Mouse (Mus musculus): Measurements from ENCODE around the gene Usp44. TPM values are rescaled to one million over a fixed set of nuclear protein-coding genes. Genes with fewer than 3 reads are reported as not detected.

The Usp44 gene
- polyA plus RNA-seq, 1 experiment from 2014 or later: 0.34 TPM

GRCm38 (mm10) chr10:93812774-93813415, 18.5 kb upstream of the Usp44 start:
- peak overlapping the region; percentile 15; the same call in 1 of the 2 replicates for H3K4me3 ChIP-seq (ENCODE audit: low read length)
- ATAC-seq: no peak
- no peaks in the 10 kb centered on the region for H3K9me3 ChIP-seq (ENCODE audit: control insufficient read depth, low read length)
- no peak overlapping the region for H3K9ac ChIP-seq (ENCODE audit: low read depth, low read length)
- H3K4me1 ChIP-seq (ENCODE audit: control insufficient read depth, insufficient read depth, low read length): no peaks in the 10 kb centered on the region
- H3K27ac ChIP-seq (ENCODE audit: low read length): no peak overlapping the region
- H3K36me3 ChIP-seq (ENCODE audit: control insufficient read depth, insufficient read depth, low read length): no peaks in the 10 kb centered on the region
- 14% methylated on average over 10 of the region's 10 CpGs for WGBS
- H3K27me3 ChIP-seq (replicated peaks; ENCODE audit: control insufficient read depth, insufficient read depth, low read length): no peaks in the 10 kb centered on the region
- no peak overlapping the region; the same call in 1 of the 2 replicates for H3K4me2 ChIP-seq (ENCODE audit: low read depth, low read length)

- 78% methylated on average over 10 of the region's 10 CpGs for WGBS
- Histone ChIP-seq H3K9ac (ENCODE audit: low read depth, low read length) (no peak overlapping the region), H3K4me1 (ENCODE audit: control insufficient read depth, insufficient read depth, low read length) (no peaks in the 10 kb centered on the region), H3K27ac (ENCODE audit: low read length) (no peak overlapping the region), H3K27me3 (replicated peaks; ENCODE audit: control insufficient read depth, insufficient read depth, low read length) (no peaks in the 10 kb centered on the region), H3K9me3 (ENCODE audit: control insufficient read depth, low read length) (no peaks in the 10 kb centered on the region), H3K4me2 (ENCODE audit: low read depth, low read length) (no peak overlapping the region), H3K4me3 (ENCODE audit: low read length) (no peak overlapping the region), H3K36me3 (ENCODE audit: control insufficient read depth, insufficient read depth, low read length) (no peaks in the 10 kb centered on the region)
- no peak for ATAC-seq
Measured at GRCm38 (mm10) chr10:93813755-93814154, 17.6 kb upstream of the Usp44 start.

GRCm38 (mm10) chr10:93818661-93819060, 12.7 kb upstream of the Usp44 start:
- no peaks in the 10 kb centered on the region for H3K4me1 ChIP-seq (ENCODE audit: control insufficient read depth, insufficient read depth, low read length)
- 38% methylated on average over 7 of the region's 7 CpGs for WGBS
- H3K4me3 ChIP-seq (ENCODE audit: low read length): no peak overlapping the region
- no peak for ATAC-seq
- H3K9ac ChIP-seq (ENCODE audit: low read depth, low read length): no peak overlapping the region
- H3K27me3 ChIP-seq (replicated peaks; ENCODE audit: control insufficient read depth, insufficient read depth, low read length): no peaks in the 10 kb centered on the region; the same call in 1 of the 2 replicates
- no peaks in the 10 kb centered on the region for H3K36me3 ChIP-seq (ENCODE audit: control insufficient read depth, insufficient read depth, low read length)
- H3K4me2 ChIP-seq (ENCODE audit: low read depth, low read length): no peak overlapping the region
- H3K27ac ChIP-seq (ENCODE audit: low read length): no peak overlapping the region
- H3K9me3 ChIP-seq (ENCODE audit: control insufficient read depth, low read length): no peaks in the 10 kb centered on the region

- Histone ChIP-seq H3K27ac (ENCODE audit: low read length) (no peak overlapping the region), H3K4me3 (ENCODE audit: low read length) (no peak overlapping the region), H3K4me2 (ENCODE audit: low read depth, low read length) (no peak overlapping the region), H3K9ac (ENCODE audit: low read depth, low read length) (no peak overlapping the region), H3K4me1 (ENCODE audit: control insufficient read depth, insufficient read depth, low read length) (peaks cover 13% of the 10 kb centered on the region), H3K9me3 (ENCODE audit: control insufficient read depth, low read length) (no peaks in the 10 kb centered on the region), H3K27me3 (replicated peaks; ENCODE audit: control insufficient read depth, insufficient read depth, low read length) (peaks cover 36% of the 10 kb centered on the region), H3K36me3 (ENCODE audit: control insufficient read depth, insufficient read depth, low read length) (no peaks in the 10 kb centered on the region)
- ATAC-seq: no peak
- WGBS: 46% methylated on average over 9 of the region's 9 CpGs
Measured at GRCm38 (mm10) chr10:93829898-93830831, 1.2 kb upstream of the Usp44 start.

- Histone ChIP-seq H3K27ac (ENCODE audit: low read length) (no peak overlapping the region), H3K4me2 (ENCODE audit: low read depth, low read length) (peak overlapping the region; percentile 32; the same call in 1 of the 2 replicates), H3K4me3 (ENCODE audit: low read length) (peak overlapping the region; percentile 19), H3K27me3 (replicated peaks; ENCODE audit: control insufficient read depth, insufficient read depth, low read length) (peaks cover 49% of the 10 kb centered on the region), H3K9me3 (ENCODE audit: control insufficient read depth, low read length) (no peaks in the 10 kb centered on the region), H3K9ac (ENCODE audit: low read depth, low read length) (no peak overlapping the region), H3K4me1 (ENCODE audit: control insufficient read depth, insufficient read depth, low read length) (peaks cover 13% of the 10 kb centered on the region), H3K36me3 (ENCODE audit: control insufficient read depth, insufficient read depth, low read length) (no peaks in the 10 kb centered on the region)
- WGBS: 6% methylated on average over 18 of the region's 18 CpGs
- no peak for ATAC-seq
Measured at GRCm38 (mm10) chr10:93831730-93832574, 597 bp downstream of the Usp44 start.

GRCm38 (mm10) chr10:93832811-93833210, 1.5 kb downstream of the Usp44 start:
- ATAC-seq: no peak
- 34% methylated on average over 9 of the region's 9 CpGs for WGBS
- Histone ChIP-seq H3K9me3 (ENCODE audit: control insufficient read depth, low read length) (no peaks in the 10 kb centered on the region), H3K9ac (ENCODE audit: low read depth, low read length) (no peak overlapping the region), H3K4me3 (ENCODE audit: low read length) (no peak overlapping the region), H3K27me3 (replicated peaks; ENCODE audit: control insufficient read depth, insufficient read depth, low read length) (peaks cover 49% of the 10 kb centered on the region), H3K4me1 (ENCODE audit: control insufficient read depth, insufficient read depth, low read length) (peaks cover 13% of the 10 kb centered on the region), H3K4me2 (ENCODE audit: low read depth, low read length) (no peak overlapping the region), H3K27ac (ENCODE audit: low read length) (no peak overlapping the region), H3K36me3 (ENCODE audit: control insufficient read depth, insufficient read depth, low read length) (no peaks in the 10 kb centered on the region)

GRCm38 (mm10) chr10:93833370-93833698, 2.0 kb downstream of the Usp44 start:
- peaks cover 49% of the 10 kb centered on the region for H3K27me3 ChIP-seq (replicated peaks; ENCODE audit: control insufficient read depth, insufficient read depth, low read length)
- 1% methylated on average over 16 of the region's 16 CpGs for WGBS

GRCm38 (mm10) chr10:93833699-93834393, 2.5 kb downstream of the Usp44 start:
- H3K27me3 ChIP-seq (replicated peaks; ENCODE audit: control insufficient read depth, insufficient read depth, low read length): peaks cover 49% of the 10 kb centered on the region
- peak overlapping the region; percentile 64 for H3K9ac ChIP-seq (ENCODE audit: low read depth, low read length)

More at GRCm38 (mm10) chr10:93833370-93833698, 2.0 kb downstream of the Usp44 start:
- Histone ChIP-seq H3K4me3 (ENCODE audit: low read length) (peak overlapping the region; percentile 76), H3K27ac (ENCODE audit: low read length) (no peak overlapping the region), H3K9me3 (ENCODE audit: control insufficient read depth, low read length) (no peaks in the 10 kb centered on the region), H3K4me1 (ENCODE audit: control insufficient read depth, insufficient read depth, low read length) (peaks cover 13% of the 10 kb centered on the region), H3K36me3 (ENCODE audit: control insufficient read depth, insufficient read depth, low read length) (no peaks in the 10 kb centered on the region), H3K4me2 (ENCODE audit: low read depth, low read length) (peak overlapping the region; percentile 99), H3K9ac (ENCODE audit: low read depth, low read length) (peak overlapping the region; percentile 64)
- ATAC-seq: no peak

More at GRCm38 (mm10) chr10:93833699-93834393, 2.5 kb downstream of the Usp44 start:
- H3K9me3 ChIP-seq (ENCODE audit: control insufficient read depth, low read length): no peaks in the 10 kb centered on the region
- H3K4me2 ChIP-seq (ENCODE audit: low read depth, low read length): peak overlapping the region; percentile 99
- H3K4me3 ChIP-seq (ENCODE audit: low read length): peak overlapping the region; percentile 76
- H3K4me1 ChIP-seq (ENCODE audit: control insufficient read depth, insufficient read depth, low read length): peaks cover 13% of the 10 kb centered on the region
- WGBS: under 1% methylated on average over 75 of the region's 75 CpGs
- peak; percentile 87 for ATAC-seq
- H3K27ac ChIP-seq (ENCODE audit: low read length): no peak overlapping the region
- no peaks in the 10 kb centered on the region for H3K36me3 ChIP-seq (ENCODE audit: control insufficient read depth, insufficient read depth, low read length)

All from intestine, embryonic 16.5 days (tissue).